Mouse (Mus musculus): ENCODE results near the gene Lrfn3. TPM values are rescaled to one million over a fixed set of nuclear protein-coding genes. Genes with fewer than 3 reads are reported as not detected.

Gene Lrfn3
- polyA plus RNA-seq, 1 experiment = 2.4 TPM

DNA sequence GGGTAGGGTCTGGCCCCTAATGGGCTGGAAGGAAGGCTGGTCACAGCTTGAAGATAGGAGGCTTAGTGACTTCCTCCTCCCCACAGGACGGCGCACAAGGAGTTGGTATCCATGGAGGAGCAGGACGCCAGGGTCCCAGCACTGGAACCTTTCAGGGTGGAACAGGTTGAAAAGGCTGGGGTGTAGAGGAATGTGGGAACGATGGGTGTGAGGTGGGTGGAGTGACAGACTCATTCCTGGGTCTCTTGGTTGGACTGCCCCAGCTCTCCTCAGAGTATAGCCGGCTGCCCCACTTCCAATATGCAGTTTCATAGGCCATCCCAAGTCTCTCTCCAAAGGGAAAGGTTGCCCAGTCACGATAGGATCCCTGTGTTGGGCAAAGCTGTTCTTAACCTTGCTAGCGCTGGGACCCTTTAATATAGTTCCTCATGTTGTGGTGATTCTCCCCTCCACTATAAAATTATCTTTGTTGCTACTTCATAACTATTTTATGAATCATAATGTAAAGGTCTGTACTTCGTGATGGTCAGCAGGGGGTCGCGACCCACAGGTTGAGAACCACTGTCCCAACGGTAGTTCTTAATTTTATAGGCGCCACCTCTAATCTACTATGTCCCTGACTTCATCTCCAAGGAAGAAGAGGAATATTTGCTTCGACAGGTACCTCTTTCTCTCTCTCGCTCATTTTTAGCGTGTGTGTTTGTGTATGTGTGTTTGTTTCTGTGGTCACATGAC is 53.0 kb downstream of the Lrfn3 start:
- H3K4me3 ChIP-seq (ENCODE audit: insufficient read depth, low read depth, low read length) = peak overlapping the region; percentile 66
- no peak overlapping the region for H3K27ac ChIP-seq (replicated peaks; ENCODE audit: low read depth, low read length)
- peaks cover 5% of the 10 kb centered on the region for H3K4me1 ChIP-seq (ENCODE audit: control insufficient read depth, insufficient read depth, insufficient read length, low read length)

DNA sequence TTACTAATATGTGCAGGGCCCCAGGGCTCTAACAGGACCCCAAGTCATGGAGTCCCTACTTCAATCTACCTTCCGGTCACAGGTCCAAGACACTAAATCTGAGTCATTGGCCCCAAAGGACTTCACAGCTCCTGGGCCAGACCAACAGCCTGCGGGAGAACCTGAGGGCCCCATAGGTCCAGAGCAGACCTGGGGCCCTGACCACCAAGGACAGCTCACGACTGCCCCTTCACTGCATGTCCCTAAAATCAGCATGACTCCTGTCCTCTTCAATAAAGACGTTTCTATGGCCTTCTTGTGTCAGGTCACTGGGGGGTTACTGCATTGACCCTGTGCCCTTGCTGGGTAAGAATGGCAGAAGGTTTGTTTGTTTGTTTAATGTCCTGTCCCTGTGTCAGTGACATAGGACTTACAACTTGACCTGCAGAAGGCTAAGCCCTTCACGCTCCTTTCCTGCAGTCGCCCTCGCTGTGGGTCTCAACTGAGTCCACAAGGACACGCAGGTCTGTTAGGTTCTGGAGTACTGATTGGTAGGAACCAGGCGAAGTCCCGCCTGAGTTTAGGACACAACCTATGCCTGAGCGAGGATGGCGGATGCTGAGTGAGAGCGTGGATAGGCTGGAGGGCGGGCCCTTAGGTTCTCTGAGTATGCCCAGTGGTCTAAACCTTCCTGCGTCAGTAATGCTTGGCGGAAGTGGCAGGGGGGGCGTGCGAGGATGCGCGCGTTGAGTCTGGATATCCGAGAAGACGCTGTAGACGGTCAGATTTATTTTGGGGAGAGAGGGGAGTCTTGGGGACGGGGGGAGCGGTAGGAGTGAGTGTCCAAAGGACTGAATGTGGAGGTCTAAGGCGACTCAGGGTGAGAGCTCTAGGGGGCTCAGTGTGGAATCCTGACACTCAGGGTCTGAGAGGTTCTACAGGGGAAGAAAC is 54.2 kb downstream of the Lrfn3 start, which contains the start of gene Alkbh6:
TSS of gene Alkbh6 (plus strand) at position 642 of the 930 bp plus-strand sequence.
- peak within 1 kb of the TSS; percentile 66 for H3K4me3 ChIP-seq (ENCODE audit: insufficient read depth, low read depth, low read length)
- H3K4me1 ChIP-seq (ENCODE audit: control insufficient read depth, insufficient read depth, insufficient read length, low read length) = peaks cover 5% of the 10 kb centered on the region
- H3K27ac ChIP-seq (replicated peaks; ENCODE audit: low read depth, low read length) = peak within 1 kb of the TSS; percentile 88

DNA sequence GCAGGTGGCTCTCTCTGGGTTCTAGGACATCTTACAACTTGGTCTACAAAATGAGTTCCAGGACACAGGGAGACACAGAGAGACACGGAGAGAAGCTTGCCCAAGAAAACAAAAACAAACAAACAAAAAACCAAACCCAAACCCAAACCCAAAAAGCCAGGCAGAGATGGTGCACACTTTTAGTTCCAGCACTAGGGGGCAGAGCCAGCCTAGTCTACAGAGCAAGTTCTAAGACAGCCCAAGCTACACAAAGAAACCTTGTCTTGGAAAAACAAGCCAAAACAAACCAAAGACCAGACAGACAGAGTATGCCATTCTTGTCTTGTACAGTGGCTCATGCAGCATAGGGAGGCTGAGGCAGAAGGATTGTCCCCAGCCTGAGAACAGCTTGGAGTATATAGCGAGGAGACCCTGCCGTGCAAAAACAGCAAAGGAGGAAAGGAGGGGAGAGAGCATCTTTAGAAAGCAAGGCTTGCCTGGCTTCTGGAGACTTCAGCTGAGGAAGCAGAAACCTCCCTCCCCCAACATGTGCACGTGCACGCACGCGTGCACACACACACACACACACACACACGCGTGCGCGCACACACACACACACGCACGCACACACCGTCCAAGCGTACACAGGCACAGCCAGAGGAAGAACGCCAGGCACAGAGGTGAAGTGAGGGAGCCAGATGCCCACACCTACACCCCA is 56.3 kb downstream of the Lrfn3 start:
- Histone ChIP-seq H3K27ac (replicated peaks; ENCODE audit: low read depth, low read length) (no peak overlapping the region), H3K4me1 (ENCODE audit: control insufficient read depth, insufficient read depth, insufficient read length, low read length) (peaks cover 5% of the 10 kb centered on the region), H3K4me3 (ENCODE audit: insufficient read depth, low read depth, low read length) (no peak overlapping the region)

Other genes starting within 250 kb of the Lrfn3 start
- gene Zfp382, start 240.8 kb downstream of the Lrfn3 start, polyA plus RNA-seq (2012; ENCODE audit: insufficient read depth, insufficient read length, missing spikeins) = 1.1 TPM in 1 of 2 replicates, not detected in the other
- gene Zfp146, start 193.0 kb downstream of the Lrfn3 start, polyA plus RNA-seq (2012; ENCODE audit: insufficient read depth, insufficient read length, missing spikeins) = 17.8 and 24.3 TPM in 2 replicates
- 3,242 and 3,950 TPM in 2 replicates for gene Cox7a1, start 178.6 kb downstream of the Lrfn3 start, polyA plus RNA-seq (2012; ENCODE audit: insufficient read depth, insufficient read length, missing spikeins)
- gene Capns1, start 164.0 kb downstream of the Lrfn3 start, polyA plus RNA-seq (2012; ENCODE audit: insufficient read depth, insufficient read length, missing spikeins) = 549 and 708 TPM in 2 replicates
- gene Polr2i, start 130.8 kb downstream of the Lrfn3 start, polyA plus RNA-seq (2012; ENCODE audit: insufficient read depth, insufficient read length, missing spikeins) = 93.0 and 113 TPM in 2 replicates
- gene Tbcb, start 130.5 kb downstream of the Lrfn3 start, polyA plus RNA-seq (2012; ENCODE audit: insufficient read depth, insufficient read length, missing spikeins) = 62.8 and 71.2 TPM in 2 replicates
- not detected in 2 replicates for gene Ovol3, start 127.0 kb downstream of the Lrfn3 start, polyA plus RNA-seq (2012; ENCODE audit: insufficient read depth, insufficient read length, missing spikeins)
- gene Thap8, start 82.7 kb downstream of the Lrfn3 start, polyA plus RNA-seq (2012; ENCODE audit: insufficient read depth, insufficient read length, missing spikeins) = 0.83 TPM in 1 of 2 replicates, not detected in the other
- gene Wdr62, start 82.4 kb downstream of the Lrfn3 start, polyA plus RNA-seq (2012; ENCODE audit: insufficient read depth, insufficient read length, missing spikeins) = 3.2 and 4.6 TPM in 2 replicates
- 4.5 and 7.3 TPM in 2 replicates for gene Clip3, start 71.0 kb downstream of the Lrfn3 start, polyA plus RNA-seq (2012; ENCODE audit: insufficient read depth, insufficient read length, missing spikeins)
- gene Alkbh6, start 54.1 kb downstream of the Lrfn3 start, polyA plus RNA-seq (2012; ENCODE audit: insufficient read depth, insufficient read length, missing spikeins) = 34.7 and 38.6 TPM in 2 replicates
- not detected in 2 replicates for gene Syne4, start 48.0 kb downstream of the Lrfn3 start, polyA plus RNA-seq (2012; ENCODE audit: insufficient read depth, insufficient read length, missing spikeins)
- 1.6 and 2.0 TPM in 2 replicates for gene E130208F15Rik, start 41.0 kb downstream of the Lrfn3 start, polyA plus RNA-seq (2012; ENCODE audit: insufficient read depth, insufficient read length, missing spikeins)
- gene Sdhaf1, start 38.9 kb downstream of the Lrfn3 start, polyA plus RNA-seq (2012; ENCODE audit: insufficient read depth, insufficient read length, missing spikeins) = 18.1 and 22.7 TPM in 2 replicates
- gene Tyrobp, start 51.0 kb upstream of the Lrfn3 start, polyA plus RNA-seq (2012; ENCODE audit: insufficient read depth, insufficient read length, missing spikeins) = 34.6 and 43.0 TPM in 2 replicates
- 2.5 and 2.8 TPM in 2 replicates for gene Hcst, start 57.1 kb upstream of the Lrfn3 start, polyA plus RNA-seq (2012; ENCODE audit: insufficient read depth, insufficient read length, missing spikeins)
- gene Nfkbid, start 59.0 kb upstream of the Lrfn3 start, polyA plus RNA-seq (2012; ENCODE audit: insufficient read depth, insufficient read length, missing spikeins) = 0.67 and 1.6 TPM in 2 replicates
- gene Aplp1, start 82.8 kb upstream of the Lrfn3 start, polyA plus RNA-seq (2012; ENCODE audit: insufficient read depth, insufficient read length, missing spikeins) = 0.44 and 0.92 TPM in 2 replicates
- gene Kirrel2, start 94.9 kb upstream of the Lrfn3 start, polyA plus RNA-seq (2012; ENCODE audit: insufficient read depth, insufficient read length, missing spikeins) = not detected in 2 replicates
- gene Nphs1, start 95.5 kb upstream of the Lrfn3 start, polyA plus RNA-seq (2012; ENCODE audit: insufficient read depth, insufficient read length, missing spikeins) = not detected in 2 replicates
- not detected in 2 replicates for gene Prodh2, start 130.8 kb upstream of the Lrfn3 start, polyA plus RNA-seq (2012; ENCODE audit: insufficient read depth, insufficient read length, missing spikeins)
- 0.40 TPM in 1 of 2 replicates, not detected in the other for gene Arhgap33, start 172.3 kb upstream of the Lrfn3 start, polyA plus RNA-seq (2012; ENCODE audit: insufficient read depth, insufficient read length, missing spikeins)
- 49.1 and 64.2 TPM in 2 replicates for gene Hspb6, start 189.4 kb upstream of the Lrfn3 start, polyA plus RNA-seq (2012; ENCODE audit: insufficient read depth, insufficient read length, missing spikeins)
- 0.95 and 4.2 TPM in 2 replicates for gene Proser3, start 189.5 kb upstream of the Lrfn3 start, polyA plus RNA-seq (2012; ENCODE audit: insufficient read depth, insufficient read length, missing spikeins)
- gene Lin37, start 197.1 kb upstream of the Lrfn3 start, polyA plus RNA-seq (2012; ENCODE audit: insufficient read depth, insufficient read length, missing spikeins) = 19.5 and 23.1 TPM in 2 replicates
- gene U2af1l4, start 200.5 kb upstream of the Lrfn3 start, polyA plus RNA-seq (2012; ENCODE audit: insufficient read depth, insufficient read length, missing spikeins) = 59.1 and 65.5 TPM in 2 replicates
- 0.91 and 5.5 TPM in 2 replicates for gene Gm49396, start 200.6 kb upstream of the Lrfn3 start, polyA plus RNA-seq (2012; ENCODE audit: insufficient read depth, insufficient read length, missing spikeins)
- gene Psenen, start 200.9 kb upstream of the Lrfn3 start, polyA plus RNA-seq (2012; ENCODE audit: insufficient read depth, insufficient read length, missing spikeins) = 177 and 187 TPM in 2 replicates
- gene Igflr1, start 202.7 kb upstream of the Lrfn3 start, polyA plus RNA-seq (2012; ENCODE audit: insufficient read depth, insufficient read length, missing spikeins) = not detected in 2 replicates
- 7.1 and 16.1 TPM in 2 replicates for gene Kmt2b, start 226.0 kb upstream of the Lrfn3 start, polyA plus RNA-seq (2012; ENCODE audit: insufficient read depth, insufficient read length, missing spikeins)
- gene Zbtb32, start 236.1 kb upstream of the Lrfn3 start, polyA plus RNA-seq (2012; ENCODE audit: insufficient read depth, insufficient read length, missing spikeins) = not detected in 2 replicates